Comparison of ENCODE assay signal across 18 mouse cellular contexts in genomic region chr2:117021787-117022186, GRCm38 (mm10).
DNase-seq lines count a peak whose midpoint lies in the region; ATAC-seq and TF ChIP-seq lines count a peak whose summit lies in the region.
"Had no signal": no experiment of that assay in that cellular context is flagged by ENCODE, and none has a peak within 500 bp of the region (broad histone marks: within the 10 kb centered on the region; RNA-seq: fewer than 3 reads in every experiment).

No protein-coding gene starts in this region.

- no peaks in the 10 kb centered on the region for H3K79me2 ChIP-seq in C2C12 (ENCODE audit: control insufficient read depth, insufficient read depth)

- no peak overlapping the region for H3K4me3 ChIP-seq in C2C12 (ENCODE audit: insufficient read depth, poor library complexity, severe bottlenecking)
- H3K4me3 ChIP-seq in brown adipose tissue, adult 24 weeks (ENCODE audit: insufficient read depth, low read depth, low read length) = no peak overlapping the region
- H3K4me3 ChIP-seq: heart, embryonic 12.5 days; hindbrain, embryonic 12.5 days; left cerebral cortex, adult 2 months; lung, embryonic 15.5 days; megakaryocyte, embryonic 14.5 days had no signal

- 0 out of 2 replicates have a peak overlapping the region, but pooled peaks have one; percentile 29 for H3K27ac ChIP-seq in brown adipose tissue, adult 24 weeks (replicated peaks; ENCODE audit: low read depth, low read length)
- H3K27ac ChIP-seq: hindbrain, embryonic 12.5 days; left cerebral cortex, adult 2 months; lung, embryonic 15.5 days had no signal

- H3K4me1 ChIP-seq in brown adipose tissue, adult 24 weeks (ENCODE audit: control insufficient read depth, insufficient read depth, insufficient read length, low read length) = peaks cover 14% of the 10 kb centered on the region; the same call in 1 of the 2 replicates

- H3K79me3 ChIP-seq in C2C12 (ENCODE audit: low read depth) = no peaks in the 10 kb centered on the region

- H3ac ChIP-seq in C2C12 (ENCODE audit: control insufficient read depth, insufficient read length, low read depth) = no peak overlapping the region

- no peaks in the 10 kb centered on the region for H3K27me3 ChIP-seq in C2C12 (ENCODE audit: control insufficient read depth, insufficient read depth, insufficient read length)
- H3K27me3 ChIP-seq: heart, embryonic 12.5 days; hindbrain, embryonic 12.5 days; lung, embryonic 15.5 days; megakaryocyte, embryonic 14.5 days had no signal

- TF ChIP-seq CTCF in C2C12 (IDR thresholded peaks at IDR 0.05; ENCODE audit: control insufficient read depth, insufficient read depth, insufficient read length) = no peak

- DNase-seq in frontal cortex, postnatal 14 days (ENCODE audit: low spot score in 2 of 2) = no peak
- DNase-seq in layer of hippocampus, adult 9-11 months = peak; percentile 13
- DNase-seq in layer of hippocampus, postnatal 10 days (ENCODE audit: low spot score in 2 of 2) = no peak
- no peak for DNase-seq in ovary, postnatal 36 days (ENCODE audit: low spot score)
- DNase-seq: adrenal gland, adult 8-10 months; cerebellum, adult 18-20 months; kidney, postnatal 4 days; right cerebral cortex, postnatal 4 days had no signal

- no peaks in the 10 kb centered on the region for H3K36me3 ChIP-seq in C2C12 (ENCODE audit: control insufficient read depth, insufficient read depth)
- H3K36me3 ChIP-seq: heart, embryonic 12.5 days; hindbrain, embryonic 12.5 days; lung, embryonic 15.5 days had no signal

- peak; percentile 14; the same call in 1 of the 2 replicates for ATAC-seq in frontal cortex, adult (ENCODE audit: low TSS enrichment)
- ATAC-seq in granulocyte monocyte progenitor cell, adult 5-6 weeks (replicated peaks; ENCODE audit: poor library complexity, severe bottlenecking) = no peak
- ATAC-seq: intestine, postnatal 0 days had no signal

TF ChIP-seq in C2C12, 6 proteins besides CTCF, POLR2A, EP300 and RAD21:
- TF ChIP-seq MYOG (IDR thresholded peaks at IDR 0.05; ENCODE audit: control insufficient read depth, extremely low read depth, insufficient read length) (no peak), MYOD1 (IDR thresholded peaks at IDR 0.05; ENCODE audit: control insufficient read depth, insufficient read length, low read depth) (peak; percentile 9)
TF ChIP-seq in C2C12: peak in this region for 1.
